Mouse (Mus musculus): ENCODE measurements around the gene Lrp1. TPM values are rescaled to one million over a fixed set of nuclear protein-coding genes. Genes with fewer than 3 reads are reported as not detected.

Lrp1 gene
- total RNA-seq, 2 experiments from 2014 or later: 73.8 to 101 TPM

DNA sequence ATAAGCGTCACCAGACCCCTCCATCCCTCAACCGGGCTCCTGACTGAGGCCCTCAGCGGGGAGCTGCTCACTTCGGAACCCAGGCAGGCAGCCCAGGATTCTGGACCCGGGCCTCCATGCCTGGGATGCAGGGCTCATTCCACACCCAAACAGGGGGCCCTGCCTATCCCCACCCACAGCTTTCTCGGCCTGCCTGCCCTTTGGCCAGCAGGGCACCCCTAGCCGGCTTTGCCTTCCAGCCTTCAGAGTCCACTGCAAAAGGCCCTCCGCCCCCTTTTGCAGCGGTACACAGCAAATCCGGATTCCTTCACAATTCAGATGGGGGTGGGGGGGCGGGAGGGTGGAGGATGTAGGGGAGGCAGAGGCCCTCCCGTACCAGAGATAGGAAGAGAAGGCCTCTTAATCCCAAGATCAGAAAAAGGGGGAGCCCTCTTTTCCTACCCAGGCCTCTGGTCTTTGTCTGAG lies 975 bp downstream of the Lrp1 start:
- DNase-seq: peak; percentile 41
- intact Hi-C loops (cut with DNase I; ENCODE audit: low total_unique reads): no loop called here

DNA sequence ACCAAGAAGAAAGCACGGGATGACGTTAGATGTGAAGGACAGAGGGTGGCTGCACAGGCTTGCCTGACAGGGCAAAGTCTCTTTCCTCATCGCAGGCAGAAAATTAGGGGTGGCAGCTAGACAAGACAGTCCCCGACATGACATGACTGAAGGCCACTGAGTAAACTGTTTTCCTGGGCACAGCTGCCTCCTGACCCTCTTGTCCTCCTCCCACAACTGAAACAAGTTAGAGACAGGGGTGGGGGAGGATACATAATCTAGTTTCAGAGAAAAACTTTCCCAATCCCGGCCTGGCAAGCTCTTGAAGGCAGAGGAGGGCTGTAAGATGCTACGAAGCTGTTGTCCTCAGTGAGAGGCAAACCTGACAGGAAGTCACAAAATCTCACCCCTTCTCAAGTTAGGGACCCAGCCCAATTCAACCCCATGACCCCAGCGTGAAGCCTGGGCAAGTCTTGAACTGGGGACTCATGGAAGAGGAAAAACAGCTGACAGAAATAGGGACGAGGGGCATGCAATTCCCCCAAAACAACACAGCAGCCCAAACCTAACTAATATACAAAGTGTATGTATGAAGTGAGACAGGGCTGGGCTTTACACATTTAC lies 1.7 kb downstream of the Lrp1 start:
- no peak for DNase-seq

DNA sequence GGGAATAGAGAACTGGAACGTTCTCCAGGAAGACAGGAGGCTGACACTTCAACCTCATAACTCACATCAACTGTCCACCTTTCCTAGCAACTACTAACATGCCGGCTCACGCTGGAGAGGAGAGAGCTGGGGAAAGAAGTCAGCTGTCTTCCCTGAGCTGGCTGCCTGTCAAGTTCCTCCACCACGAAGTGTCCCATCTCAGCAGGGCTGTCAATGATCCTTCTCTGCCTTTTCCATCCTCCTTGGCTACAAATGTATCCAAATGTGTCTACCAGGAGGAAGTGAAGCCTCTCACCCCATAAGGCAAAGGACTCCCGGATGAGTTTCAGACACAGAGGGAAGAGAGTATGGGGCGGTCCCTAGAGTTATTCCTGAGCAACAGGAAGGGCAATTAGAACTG lies 2.8 kb downstream of the Lrp1 start:
- peak; percentile 34 for DNase-seq
- intact Hi-C loops (cut with DNase I; ENCODE audit: low total_unique reads): no loop called here

More for the DNA sequence above, 1.7 kb downstream of the Lrp1 start:
- intact Hi-C loops (cut with DNase I; ENCODE audit: low total_unique reads): no loop called here

DNA sequence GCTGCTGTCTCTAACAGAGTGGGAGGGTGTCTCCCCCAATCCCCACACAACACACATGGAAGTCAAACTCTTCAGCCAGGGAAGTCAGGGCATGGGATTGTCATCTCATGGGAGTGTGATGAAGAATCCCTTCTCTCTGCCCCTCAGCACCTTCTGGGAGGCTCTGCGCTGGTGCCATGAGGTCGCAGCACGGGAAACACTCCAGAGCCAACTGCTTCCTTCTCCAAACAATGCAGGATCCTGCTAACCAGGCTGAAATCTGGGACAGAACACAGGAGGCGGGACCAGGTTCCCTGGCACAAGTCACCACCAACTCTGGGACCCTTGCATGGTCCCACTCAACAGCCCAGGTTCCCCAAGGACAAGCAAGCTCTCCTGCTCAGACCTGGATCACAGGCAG lies 3.7 kb downstream of the Lrp1 start:
- intact Hi-C loops (cut with DNase I; ENCODE audit: low total_unique reads): no loop called here
- DNase-seq: no peak

DNA sequence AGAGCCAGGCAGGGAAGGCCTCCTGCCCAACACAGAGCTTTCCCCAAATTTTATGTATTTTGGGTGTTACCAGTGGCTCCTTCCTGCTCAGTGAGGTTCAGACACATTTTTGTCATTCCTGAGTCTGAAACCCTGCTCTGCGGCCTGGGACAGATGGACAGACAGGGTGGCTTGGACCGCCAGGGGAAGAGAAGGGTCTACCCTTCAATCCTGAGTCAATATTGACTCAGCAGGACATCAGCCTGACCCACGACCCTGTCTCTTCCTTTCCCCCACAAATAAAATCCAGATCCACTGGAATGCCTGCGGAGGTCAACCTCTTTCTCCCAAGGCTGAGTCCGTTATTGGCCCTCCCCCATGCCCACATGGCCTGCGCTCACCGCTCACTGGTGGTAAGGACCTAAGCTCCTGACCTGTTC lies 4.7 kb downstream of the Lrp1 start:
- intact Hi-C loops (cut with DNase I; ENCODE audit: low total_unique reads): no loop called here
- no peak for DNase-seq

DNA sequence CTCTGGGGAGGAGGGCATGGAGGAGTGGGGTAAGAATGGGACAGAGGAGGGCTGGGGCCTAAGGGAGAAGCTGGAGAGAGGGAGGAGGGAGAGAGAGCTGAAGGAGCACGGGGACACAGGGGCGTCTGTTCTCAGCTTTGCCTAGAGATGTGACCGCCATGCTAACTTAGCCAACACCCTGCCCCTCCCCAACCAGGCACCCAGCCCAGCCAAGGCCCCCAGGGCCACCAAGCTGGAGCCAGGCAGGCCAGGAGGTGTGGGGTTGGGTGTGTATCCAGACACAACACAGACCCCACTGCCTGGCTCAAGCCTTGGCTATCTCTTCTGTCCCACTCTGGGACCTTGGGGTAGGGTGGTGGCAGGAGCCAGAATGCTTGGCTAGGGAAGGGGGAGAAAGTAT lies 5.4 kb downstream of the Lrp1 start:
- intact Hi-C loops (cut with DNase I; ENCODE audit: low total_unique reads): no loop called here
- DNase-seq: peak; percentile 74

DNA sequence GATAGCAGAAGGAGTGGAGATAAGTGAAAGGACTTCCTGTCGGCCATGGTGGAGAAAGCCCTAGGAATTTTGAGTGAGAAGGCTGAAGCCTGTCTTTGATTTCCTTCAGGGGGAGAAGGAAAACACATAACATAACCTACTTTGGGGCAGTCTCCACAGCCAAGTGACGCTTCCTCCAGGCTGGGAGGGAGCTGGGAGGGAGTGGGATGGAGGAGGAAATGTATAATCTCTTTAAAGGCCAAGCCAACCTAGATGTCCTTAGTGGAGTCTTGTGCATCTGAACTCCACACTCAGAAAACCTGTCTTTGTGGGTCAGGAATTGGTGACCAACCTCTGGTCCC lies 5.9 kb downstream of the Lrp1 start:
- intact Hi-C loops (cut with DNase I; ENCODE audit: low total_unique reads): no loop called here
- no peak for DNase-seq

DNA sequence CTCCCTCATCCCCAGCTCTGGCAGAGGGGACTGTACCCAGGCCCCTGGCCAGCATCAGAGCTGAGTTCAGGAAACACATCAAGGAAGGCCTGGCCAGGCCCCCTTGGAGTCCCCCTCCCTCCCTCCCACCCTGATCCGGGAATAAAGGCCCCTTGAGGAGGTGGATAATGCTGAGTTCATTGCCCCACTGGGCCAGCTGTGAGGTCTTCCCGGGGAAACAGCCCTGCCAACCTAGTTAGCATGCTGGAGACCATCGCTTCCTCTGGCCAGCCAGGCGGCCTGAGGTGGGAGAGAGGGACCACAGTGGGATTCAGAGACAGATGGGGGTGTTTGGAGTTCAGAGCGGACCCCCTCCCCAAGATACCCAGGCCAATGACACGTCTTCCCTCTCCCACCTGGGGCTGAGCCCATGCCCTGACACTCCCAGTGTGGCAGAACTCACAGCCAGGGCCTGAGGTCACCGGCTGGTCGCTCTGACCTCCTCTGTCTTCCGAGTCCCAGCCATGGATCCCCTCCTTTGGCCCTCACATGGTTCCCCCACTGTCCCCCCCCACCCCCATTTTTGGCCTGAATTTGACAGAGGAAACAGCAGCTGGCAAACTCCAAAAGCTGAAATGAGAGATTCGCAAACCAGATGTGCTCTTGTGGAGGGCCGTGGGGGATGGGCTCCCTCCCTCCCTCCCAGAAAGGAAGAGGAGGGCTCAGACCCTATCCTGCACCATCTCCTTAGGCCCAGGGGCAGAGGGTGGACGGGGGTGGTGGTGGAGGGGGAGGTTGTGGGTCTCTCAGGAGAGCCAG lies 6.5 kb downstream of the Lrp1 start:
- DNase-seq: peak; percentile 54
- intact Hi-C loops (cut with DNase I; ENCODE audit: low total_unique reads): no loop called here

DNA sequence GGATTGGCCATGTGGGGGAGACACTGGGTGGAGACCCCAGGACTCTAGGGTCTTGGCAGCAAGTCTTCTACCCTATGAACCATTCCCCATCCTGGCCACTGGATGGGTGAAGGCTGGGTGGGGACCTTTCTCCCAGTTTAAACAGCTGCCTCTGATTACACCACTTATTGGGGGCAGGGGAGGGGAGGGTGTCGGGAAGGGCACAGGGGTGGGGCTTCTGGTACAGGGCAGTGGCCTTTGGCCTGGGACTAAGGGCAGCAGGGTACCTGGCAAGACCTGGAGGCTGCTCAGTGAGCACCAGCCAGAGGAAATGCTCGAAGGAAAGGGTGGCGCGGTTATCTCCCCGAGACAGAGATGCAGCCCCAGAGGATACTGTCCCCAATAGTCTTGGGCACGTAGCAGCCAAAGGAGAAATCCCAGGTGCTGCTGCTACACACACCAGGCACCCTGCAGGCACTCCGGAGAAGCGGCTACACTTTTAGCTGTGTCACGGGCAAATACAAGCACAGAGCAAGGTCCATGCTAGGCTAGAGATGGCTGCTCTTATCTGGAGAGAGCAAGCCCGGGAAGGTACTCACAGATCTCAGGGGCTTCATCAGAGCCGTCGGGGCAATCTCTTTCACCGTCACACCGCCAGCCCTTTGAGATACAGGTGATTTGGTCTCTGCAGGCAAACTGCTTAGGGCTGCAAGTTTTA lies 8.7 kb downstream of the Lrp1 start:
- intact Hi-C loops (cut with DNase I; ENCODE audit: low total_unique reads): no loop called here
- DNase-seq: no peak

DNA sequence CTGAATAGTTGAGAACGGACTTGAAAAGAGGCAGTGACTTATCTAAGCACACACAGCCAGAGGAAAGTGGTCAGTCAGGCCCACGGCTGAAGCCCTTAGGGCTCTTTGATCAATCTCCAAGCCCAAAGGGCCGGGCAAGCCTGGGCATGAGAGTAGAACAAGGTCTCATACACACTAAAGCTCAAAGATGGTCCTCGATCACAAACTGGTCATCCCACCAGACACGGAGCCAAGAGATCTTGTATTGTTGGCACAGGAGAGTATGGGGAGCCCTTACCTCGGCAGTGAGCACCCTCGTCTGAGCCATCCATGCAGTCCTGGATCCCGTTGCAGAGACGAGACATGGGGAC lies 10.9 kb downstream of the Lrp1 start:
- intact Hi-C loops (cut with DNase I; ENCODE audit: low total_unique reads): no loop called here
- no peak for DNase-seq

DNA sequence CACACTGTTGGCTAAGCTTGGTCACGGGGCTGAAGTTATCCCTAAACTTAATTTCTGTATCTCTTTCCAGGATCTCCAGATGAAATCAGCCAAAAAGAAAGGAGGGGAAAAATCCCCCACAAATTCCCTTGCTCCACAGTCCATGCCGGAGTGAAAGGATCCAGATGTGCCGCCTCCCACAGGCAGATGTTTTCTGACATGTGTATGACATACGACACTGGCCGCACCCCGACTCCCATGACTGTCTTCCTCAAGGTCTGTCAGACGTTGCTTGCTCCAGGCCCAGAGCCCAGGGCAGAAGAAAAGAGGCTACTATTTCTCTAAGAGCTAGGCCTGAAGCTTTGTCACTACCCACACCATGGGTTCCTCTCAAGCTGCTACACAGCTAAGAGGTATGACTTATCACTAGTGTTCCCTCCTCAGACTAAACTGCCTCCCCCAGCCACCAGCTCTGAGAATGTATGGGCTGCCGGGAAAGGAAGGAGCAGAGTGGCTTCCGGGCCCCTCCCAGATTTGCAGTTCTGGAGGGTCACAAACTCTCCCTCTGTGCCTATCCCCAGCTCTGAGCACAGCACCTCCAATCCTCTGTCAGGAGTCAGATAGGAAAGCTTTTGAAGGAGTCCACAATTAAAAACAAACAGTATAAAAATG lies 11.4 kb downstream of the Lrp1 start:
- DNase-seq: peak; percentile 58

DNA sequence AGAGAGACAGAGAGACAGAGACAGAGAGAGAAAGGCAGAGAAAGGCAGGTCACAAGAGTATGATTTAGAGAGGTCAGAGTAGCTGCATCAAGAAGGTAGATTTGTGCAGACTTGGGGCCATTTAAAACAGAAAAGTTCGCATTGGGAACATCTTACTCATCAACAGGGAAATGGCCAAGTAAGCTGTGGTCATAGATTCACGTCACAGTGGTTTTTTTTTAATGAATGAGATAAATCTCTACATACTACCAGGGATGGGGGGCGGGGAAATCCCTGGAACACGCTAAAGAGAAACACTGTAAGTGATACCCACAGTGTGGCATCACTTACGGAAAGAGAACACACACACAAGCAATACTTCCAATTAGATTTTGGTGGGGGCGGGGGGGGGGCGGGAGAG lies 13.9 kb downstream of the Lrp1 start:
- intact Hi-C loops (cut with DNase I; ENCODE audit: low total_unique reads): no loop called here
- DNase-seq: no peak

More for the DNA sequence above, 11.4 kb downstream of the Lrp1 start:
- intact Hi-C loops (cut with DNase I; ENCODE audit: low total_unique reads): no loop called here

DNA sequence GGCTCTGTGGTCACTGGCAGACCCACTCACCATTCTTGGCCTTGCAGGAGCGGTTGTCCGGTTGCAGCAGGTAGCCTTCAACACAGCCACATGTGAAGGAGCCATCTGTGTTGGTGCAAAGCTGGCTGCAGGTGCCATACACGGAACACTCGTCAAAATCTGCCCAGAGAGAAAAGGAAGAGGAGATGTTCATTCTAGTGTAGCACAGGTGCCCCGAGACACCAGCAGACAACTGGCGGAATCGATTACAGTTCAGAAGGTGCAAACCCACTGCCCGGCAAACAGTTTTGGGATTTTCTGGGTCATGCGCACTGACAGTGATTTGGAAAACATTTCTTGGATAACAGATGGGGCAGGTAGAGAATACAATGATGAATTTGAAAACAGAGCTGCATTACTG lies 15.2 kb downstream of the Lrp1 start:
- no peak for DNase-seq
- intact Hi-C loops (cut with DNase I; ENCODE audit: low total_unique reads): no loop called here

DNA sequence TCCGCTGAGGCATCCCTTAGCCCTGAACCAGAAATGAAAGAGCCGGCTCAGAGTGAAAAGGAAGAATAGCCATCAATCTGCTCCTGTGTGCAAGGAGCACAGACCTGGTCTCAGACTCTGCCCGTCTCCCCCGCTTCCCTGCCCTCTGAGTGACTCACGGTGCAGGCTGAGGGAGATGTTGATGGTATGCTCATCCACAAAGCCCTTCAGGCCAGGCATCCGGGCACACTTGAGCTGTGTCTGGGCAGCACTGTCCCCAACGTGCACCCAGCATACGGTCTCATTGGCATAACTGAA lies 15.7 kb downstream of the Lrp1 start:
- intact Hi-C loops (cut with DNase I; ENCODE audit: low total_unique reads): no loop called here
- DNase-seq: no peak

DNA sequence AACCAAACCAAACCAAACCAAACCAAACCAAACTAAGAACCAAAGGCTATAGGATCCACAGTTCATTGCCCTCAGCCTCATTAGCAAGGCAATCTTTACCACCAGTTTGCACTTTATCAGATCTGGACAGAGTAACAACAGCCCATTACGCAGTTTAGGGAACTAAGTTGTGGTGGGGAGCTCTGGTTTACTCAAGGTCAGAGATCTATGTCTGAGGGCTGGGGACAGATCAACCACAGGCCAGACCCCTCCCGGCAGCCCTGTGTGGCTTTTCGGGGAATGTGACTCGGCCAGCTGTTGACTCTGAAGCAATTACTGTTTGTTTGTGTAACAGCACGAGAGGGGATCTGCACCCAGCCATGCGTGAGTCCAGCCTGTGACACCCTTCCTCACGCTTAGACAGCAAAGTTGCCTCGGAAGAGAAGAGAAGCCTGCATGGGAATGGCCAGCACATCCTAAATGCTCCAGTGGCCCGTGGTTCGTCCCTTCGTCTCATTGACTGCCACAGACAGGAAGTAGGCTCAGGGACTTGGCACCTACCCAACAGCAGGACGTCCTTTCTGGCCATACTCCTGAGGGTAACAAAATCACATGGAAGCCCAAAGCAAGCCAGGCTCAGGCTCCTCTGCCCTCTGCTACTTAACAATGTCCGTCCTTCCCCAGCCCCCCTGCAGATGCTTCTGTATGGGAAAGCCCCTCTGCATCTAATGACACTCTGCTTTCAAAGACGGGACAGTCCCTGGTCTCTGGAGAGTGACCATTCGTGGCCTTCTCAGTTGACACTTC lies 16.3 kb downstream of the Lrp1 start:
- intact Hi-C loops (cut with DNase I; ENCODE audit: low total_unique reads): no loop called here
- DNase-seq: peak; percentile 68

DNA sequence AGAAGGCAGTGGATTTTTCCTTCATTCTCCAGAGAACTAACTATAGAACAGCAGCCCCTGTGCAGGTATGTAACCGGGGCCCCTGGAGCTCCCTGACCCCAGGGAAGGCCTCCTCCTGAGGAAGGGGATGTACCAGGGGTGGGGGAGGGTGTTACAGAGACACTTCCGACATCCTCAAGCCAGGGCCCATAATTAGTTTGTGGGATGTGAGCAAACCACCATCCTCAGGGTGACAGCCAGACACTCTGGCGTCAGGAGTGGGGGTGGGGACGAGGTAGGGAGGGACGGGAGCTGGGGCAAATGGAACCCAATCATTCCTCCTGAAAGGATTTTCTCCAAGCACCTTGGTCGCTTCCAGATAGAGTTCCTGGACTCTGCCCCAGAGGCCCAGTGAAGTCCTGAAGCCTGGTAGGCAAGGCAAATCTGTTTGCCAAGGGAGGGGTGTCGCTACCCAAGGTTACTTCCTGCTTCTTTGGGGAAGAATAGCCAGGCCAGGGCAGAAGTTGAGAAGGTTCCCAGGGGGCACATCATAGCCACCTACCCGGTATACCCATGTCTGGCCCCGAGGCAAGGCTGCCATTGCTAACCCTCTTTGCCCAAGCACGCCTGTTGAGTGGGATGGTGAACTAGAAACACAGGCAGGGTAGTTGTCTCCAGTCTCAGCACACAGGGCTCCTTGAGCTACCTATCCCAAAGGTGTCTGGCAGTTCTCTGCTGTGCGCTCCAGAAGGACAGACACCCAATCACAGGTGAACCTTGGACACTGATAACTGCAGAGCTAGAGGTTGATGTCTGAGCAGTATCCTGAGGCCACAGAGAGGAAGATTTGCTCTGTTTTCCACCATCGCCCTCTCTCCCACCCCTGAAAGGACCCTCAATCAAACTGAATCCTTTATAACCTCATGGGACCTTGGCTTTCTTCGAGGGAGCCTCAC lies 17.2 kb downstream of the Lrp1 start:
- no peak for DNase-seq
- intact Hi-C loops (cut with DNase I; ENCODE audit: low total_unique reads): no loop called here

DNA sequence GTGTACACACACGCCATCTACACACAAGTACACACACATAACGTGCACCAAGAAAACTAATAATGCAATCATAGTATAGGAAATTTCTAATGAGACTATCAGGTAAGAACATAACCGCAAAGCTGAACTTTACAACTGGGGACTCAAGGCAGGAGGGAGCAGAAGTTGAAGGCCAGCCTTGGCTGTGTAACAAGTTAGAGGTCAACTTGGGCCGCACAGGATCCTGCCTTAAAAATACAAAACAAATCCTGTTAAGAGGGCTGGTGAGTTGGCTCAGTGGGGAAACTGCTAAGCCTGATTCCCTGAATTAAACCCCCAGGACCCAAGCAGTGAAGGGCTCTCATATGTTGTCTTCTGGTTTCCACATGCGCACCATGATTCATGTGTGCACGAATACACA lies 18.8 kb downstream of the Lrp1 start:
- no peak for DNase-seq
- intact Hi-C loops (cut with DNase I; ENCODE audit: low total_unique reads): no loop called here

DNA sequence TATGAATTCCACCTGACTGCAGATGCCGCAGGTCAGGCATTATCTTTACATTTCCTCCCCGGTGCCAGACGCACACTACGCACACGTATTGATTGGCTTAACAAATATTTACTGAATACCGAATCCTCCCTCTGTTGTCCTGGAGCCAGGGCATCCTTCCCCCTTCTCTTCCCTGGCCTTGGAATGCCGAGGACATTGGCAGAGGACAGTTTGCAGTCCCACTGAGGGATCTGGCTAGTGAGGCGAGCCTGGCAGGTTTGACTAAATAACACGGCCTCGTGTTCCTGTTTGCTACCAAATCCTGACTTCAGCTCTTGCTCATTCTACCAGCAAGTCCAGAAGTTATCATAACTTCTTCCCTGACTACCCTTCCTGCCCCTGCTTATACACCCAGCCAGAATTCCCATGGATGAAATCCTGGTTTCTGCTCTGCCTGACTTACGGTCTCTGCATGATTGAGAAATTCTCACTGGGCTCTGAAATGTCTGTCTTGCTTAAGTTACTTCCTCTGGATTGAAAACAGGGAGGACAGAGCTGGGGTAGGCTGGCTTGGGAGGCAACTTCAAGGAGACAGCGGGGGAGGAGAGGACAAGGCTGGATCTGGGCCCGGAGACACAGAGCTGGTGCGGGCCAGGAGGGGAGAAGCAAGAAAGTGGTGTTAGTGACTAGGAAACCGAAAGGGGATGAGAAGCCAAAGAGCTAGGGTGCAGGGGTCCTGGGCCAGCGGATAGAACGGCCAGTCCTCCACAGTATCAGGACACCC lies 21.0 kb downstream of the Lrp1 start:
- intact Hi-C loops (cut with DNase I; ENCODE audit: low total_unique reads): no loop called here
- peak; percentile 85 for DNase-seq
